Mouse (Mus musculus) NIH3T3 (cell line): ENCODE results near the gene Slc25a14.
A peak's percentile ranks its signal among the peaks of the same experiment; 100 is the strongest.

Source experiments
- DNase-seq: peaks from one replicate; pipeline ENCODE4 v3.0.0-alpha.2; 2012; ENCODE audit warnings: low read depth

Gene Slc25a14

GRCm38 (mm10) chrX:48623379-48624053 is at the start of gene Slc25a14:
TSS of gene Slc25a14 (plus strand) at chrX:48623413.
- DNase-seq = peak; percentile 86

GRCm38 (mm10) chrX:48583332-48583731 is 39.9 kb upstream of the Slc25a14 start:
- no peak for DNase-seq

- no peak for DNase-seq
Observed at GRCm38 (mm10) chrX:48593721-48594098, 29.5 kb upstream of the Slc25a14 start.

- peak; percentile 75 for DNase-seq
Observed at GRCm38 (mm10) chrX:48594099-48594760, 29.0 kb upstream of the Slc25a14 start, which contains the start of gene Zfp280c. TSS of gene Zfp280c (minus strand) at chrX:48594504.

- DNase-seq = no peak
Observed at GRCm38 (mm10) chrX:48596053-48596452, 27.2 kb upstream of the Slc25a14 start.

GRCm38 (mm10) chrX:48596906-48597305 is 26.3 kb upstream of the Slc25a14 start:
- no peak for DNase-seq

- no peak for DNase-seq
Observed at GRCm38 (mm10) chrX:48604872-48605271, 18.3 kb upstream of the Slc25a14 start.

GRCm38 (mm10) chrX:48623049-48623378 is 199 bp upstream of the Slc25a14 start:
- no peak for DNase-seq

GRCm38 (mm10) chrX:48624054-48624420 is 824 bp downstream of the Slc25a14 start:
- no peak for DNase-seq

- DNase-seq = peak; percentile 13
Observed at GRCm38 (mm10) chrX:48637032-48637431, 13.8 kb downstream of the Slc25a14 start.

- DNase-seq = peak; percentile 57
Observed at GRCm38 (mm10) chrX:48644122-48644521, 20.9 kb downstream of the Slc25a14 start.

- DNase-seq = no peak
Observed at GRCm38 (mm10) chrX:48666807-48667206, 43.6 kb downstream of the Slc25a14 start.

GRCm38 (mm10) chrX:48669588-48669987 is 46.4 kb downstream of the Slc25a14 start:
- DNase-seq = peak; percentile 1

- DNase-seq = no peak
Observed at GRCm38 (mm10) chrX:48671714-48672113, 48.5 kb downstream of the Slc25a14 start.

- peak; percentile 34 for DNase-seq
Observed at GRCm38 (mm10) chrX:48674171-48674570, 51.0 kb downstream of the Slc25a14 start, which contains the start of gene Gpr119. TSS of gene Gpr119 (minus strand) at chrX:48674478.

GRCm38 (mm10) chrX:48683451-48683850 is 60.2 kb downstream of the Slc25a14 start:
- DNase-seq = peak; percentile 73

- DNase-seq = no peak
Observed at GRCm38 (mm10) chrX:48683857-48684256, 60.6 kb downstream of the Slc25a14 start.

GRCm38 (mm10) chrX:48694460-48694859 is 71.2 kb downstream of the Slc25a14 start:
- no peak for DNase-seq

GRCm38 (mm10) chrX:48694864-48695371 is 71.7 kb downstream of the Slc25a14 start, which contains the start of gene Rbmx2:
TSS of gene Rbmx2 (plus strand) at chrX:48695004.
- DNase-seq = peak; percentile 95

GRCm38 (mm10) chrX:48709701-48710100 is 86.5 kb downstream of the Slc25a14 start:
- DNase-seq = no peak
